Mouse (Mus musculus): ENCODE results near the gene Prdm1. TPM values are rescaled to one million over a fixed set of nuclear protein-coding genes. Genes with fewer than 3 reads are reported as not detected.
A peak's percentile ranks its signal among the peaks of the same experiment; 100 is the strongest.

Prdm1 gene
- polyA plus RNA-seq, 1 experiment, result 0.90 TPM

DNA sequence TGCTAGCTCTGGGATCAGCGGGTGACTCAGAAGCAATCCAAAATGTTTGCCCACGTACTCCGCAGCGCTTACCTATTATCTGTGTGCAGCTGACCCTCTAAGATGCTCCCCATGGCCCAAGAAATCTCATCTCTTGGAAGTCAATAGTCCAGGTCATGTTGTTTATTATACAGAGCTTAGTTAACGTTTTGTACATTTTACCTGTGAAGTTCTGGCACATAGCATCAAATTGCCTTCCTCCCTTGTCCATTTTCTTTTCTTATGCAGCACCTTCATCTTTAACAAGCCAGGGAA is 1.7 kb upstream of the Prdm1 start:
- no peak overlapping the region for H3K27ac ChIP-seq (ENCODE audit: control insufficient read depth, insufficient read depth, low read depth, low read length, poor library complexity)
- TF ChIP-seq CTCF (IDR thresholded peaks at IDR 0.05; ENCODE audit: control insufficient read depth, insufficient read depth, low read length), result no peak
- TF ChIP-seq POLR2A (IDR thresholded peaks at IDR 0.05; ENCODE audit: borderline replicate concordance, control insufficient read depth, low read depth, low read length), result no peak
- 17% methylated on average over 5 of the region's 5 CpGs for WGBS
- no peaks in the 10 kb centered on the region; the same call in 1 of the 2 replicates for H3K4me1 ChIP-seq (ENCODE audit: control insufficient read depth, insufficient read depth, low read length)
- H3K4me3 ChIP-seq (replicated peaks; ENCODE audit: control insufficient read depth, low read depth, low read length), result peak overlapping the region; percentile 76

DNA sequence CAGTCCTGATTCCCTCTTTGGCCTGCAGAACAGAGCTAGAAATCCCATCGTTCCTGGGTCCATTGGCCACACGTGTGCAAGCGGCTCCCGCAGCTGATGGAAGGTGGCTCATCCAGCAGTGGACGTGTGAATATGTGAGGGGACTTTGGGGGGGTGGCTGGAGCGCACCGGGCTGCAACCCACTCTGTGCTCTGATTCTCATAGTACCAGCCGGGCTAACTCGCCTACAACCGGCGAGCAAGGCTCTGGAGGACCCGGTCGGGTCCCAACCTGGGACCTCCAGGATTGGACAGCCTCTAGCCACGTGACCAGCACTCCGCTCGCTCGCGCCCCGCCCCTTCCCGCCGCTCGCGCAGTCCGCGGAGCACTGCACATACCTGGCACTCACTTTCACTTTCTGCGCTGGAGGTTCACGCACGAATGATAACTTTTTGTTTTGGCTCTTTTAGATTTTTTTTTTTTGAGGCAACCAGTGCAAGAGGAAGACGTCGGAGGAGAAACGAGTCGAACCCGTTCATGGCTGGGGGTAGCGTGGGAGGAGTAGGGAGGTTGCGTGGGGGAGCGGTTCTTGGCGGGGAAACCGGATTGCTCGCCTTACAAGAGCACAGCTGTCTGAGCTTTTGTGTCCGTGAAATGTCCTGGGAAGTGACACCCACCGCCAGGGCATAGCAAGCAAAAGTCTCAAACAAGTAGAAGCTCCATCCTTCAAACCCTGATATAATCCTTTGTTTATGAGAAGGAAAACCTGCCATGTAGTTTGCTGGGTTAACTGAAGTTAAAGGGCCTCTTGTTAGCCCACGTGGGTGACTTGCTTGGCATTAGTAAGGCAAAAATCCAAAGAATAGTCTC is 1.1 kb upstream of the Prdm1 start:
- TF ChIP-seq POLR2A (IDR thresholded peaks at IDR 0.05; ENCODE audit: borderline replicate concordance, control insufficient read depth, low read depth, low read length) (0 out of 2 replicates have a peak, but pooled peaks have one; percentile 41), CTCF (IDR thresholded peaks at IDR 0.05; ENCODE audit: control insufficient read depth, insufficient read depth, low read length) (no peak)
- H3K4me1 ChIP-seq (ENCODE audit: control insufficient read depth, insufficient read depth, low read length), result no peaks in the 10 kb centered on the region; the same call in 1 of the 2 replicates
- H3K4me3 ChIP-seq (replicated peaks; ENCODE audit: control insufficient read depth, low read depth, low read length), result peak overlapping the region; percentile 76
- peak overlapping the region; percentile 36 for H3K27ac ChIP-seq (ENCODE audit: control insufficient read depth, insufficient read depth, low read depth, low read length, poor library complexity)
- WGBS, result under 1% methylated on average over 42 of the region's 42 CpGs

- peak overlapping the region; percentile 41 for H3K4me3 ChIP-seq (replicated peaks; ENCODE audit: control insufficient read depth, low read depth, low read length)
- 2% methylated on average over 16 of the region's 16 CpGs for WGBS
- TF ChIP-seq CTCF (IDR thresholded peaks at IDR 0.05; ENCODE audit: control insufficient read depth, insufficient read depth, low read length) (no peak), POLR2A (IDR thresholded peaks at IDR 0.05; ENCODE audit: borderline replicate concordance, control insufficient read depth, low read depth, low read length) (no peak)
Observed at GRCm38 (mm10) chr10:44527651-44528050, 650 bp downstream of the Prdm1 start.

DNA sequence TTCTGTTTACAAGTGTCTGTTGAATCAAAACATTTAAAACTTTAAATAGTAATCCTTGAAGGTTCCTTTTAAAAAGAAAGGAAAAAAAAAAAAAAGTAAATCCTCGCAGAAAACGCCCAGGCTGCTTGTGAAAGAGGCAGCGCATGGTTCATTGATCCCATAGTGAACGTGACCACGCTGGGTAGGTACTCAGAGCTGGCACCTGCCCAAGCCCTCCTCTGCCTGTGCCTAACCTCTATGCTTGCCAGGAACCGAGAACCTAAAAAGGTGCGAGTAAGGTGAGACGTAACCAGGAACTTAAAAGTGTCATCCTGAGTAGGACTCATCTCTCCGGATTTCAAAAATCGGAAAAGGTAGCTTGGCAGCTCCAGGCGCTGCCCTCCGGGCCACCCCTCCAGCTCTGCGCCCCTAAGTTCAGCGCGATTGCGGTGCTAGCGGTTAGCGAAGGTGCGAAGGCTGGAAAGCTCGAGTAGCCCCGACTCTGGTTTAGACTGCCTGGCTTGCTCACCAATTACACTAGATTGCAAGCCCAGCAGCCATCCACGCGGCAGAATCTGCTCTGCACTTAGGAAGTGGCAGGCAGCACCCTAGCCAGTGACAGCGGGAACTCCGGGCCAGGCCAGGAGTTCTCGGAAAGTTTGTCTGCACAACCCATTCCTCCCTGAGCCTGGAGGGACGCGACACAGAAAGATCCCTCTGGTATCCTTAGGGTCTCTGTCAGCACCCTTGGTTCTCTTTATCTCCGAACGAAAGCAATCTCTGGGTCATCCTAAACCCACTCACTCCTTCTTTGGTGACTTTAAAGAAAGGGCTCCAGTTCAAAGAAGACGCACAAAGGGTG is 1.3 kb downstream of the Prdm1 start:
- WGBS, result 3% methylated on average over 31 of the region's 31 CpGs
- TF ChIP-seq POLR2A (IDR thresholded peaks at IDR 0.05; ENCODE audit: borderline replicate concordance, control insufficient read depth, low read depth, low read length) (no peak), CTCF (IDR thresholded peaks at IDR 0.05; ENCODE audit: control insufficient read depth, insufficient read depth, low read length) (no peak)
- peak overlapping the region; percentile 32 for H3K4me3 ChIP-seq (replicated peaks; ENCODE audit: control insufficient read depth, low read depth, low read length)
- no peak overlapping the region for H3K27ac ChIP-seq (ENCODE audit: control insufficient read depth, insufficient read depth, low read depth, low read length, poor library complexity)
- no peaks in the 10 kb centered on the region; the same call in 1 of the 2 replicates for H3K4me1 ChIP-seq (ENCODE audit: control insufficient read depth, insufficient read depth, low read length)

More at GRCm38 (mm10) chr10:44527651-44528050, 650 bp downstream of the Prdm1 start:
- no peaks in the 10 kb centered on the region; the same call in 1 of the 2 replicates for H3K4me1 ChIP-seq (ENCODE audit: control insufficient read depth, insufficient read depth, low read length)
- H3K27ac ChIP-seq (ENCODE audit: control insufficient read depth, insufficient read depth, low read depth, low read length, poor library complexity), result no peak overlapping the region

- 61% methylated on average over 6 of the region's 6 CpGs for WGBS
- Histone ChIP-seq H3K4me3 (replicated peaks; ENCODE audit: control insufficient read depth, low read depth, low read length) (no peak overlapping the region), H3K4me1 (ENCODE audit: control insufficient read depth, insufficient read depth, low read length) (no peaks in the 10 kb centered on the region), H3K27ac (ENCODE audit: control insufficient read depth, insufficient read depth, low read depth, low read length, poor library complexity) (no peak overlapping the region)
- TF ChIP-seq CTCF (IDR thresholded peaks at IDR 0.05; ENCODE audit: control insufficient read depth, insufficient read depth, low read length) (no peak), POLR2A (IDR thresholded peaks at IDR 0.05; ENCODE audit: borderline replicate concordance, control insufficient read depth, low read depth, low read length) (no peak)
Observed at GRCm38 (mm10) chr10:44520189-44520588, 8.1 kb downstream of the Prdm1 start.

- Histone ChIP-seq H3K27ac (ENCODE audit: control insufficient read depth, insufficient read depth, low read depth, low read length, poor library complexity) (no peak overlapping the region), H3K4me1 (ENCODE audit: control insufficient read depth, insufficient read depth, low read length) (no peaks in the 10 kb centered on the region), H3K4me3 (replicated peaks; ENCODE audit: control insufficient read depth, low read depth, low read length) (no peak overlapping the region)
- WGBS, result 80% methylated on average over 7 of the region's 7 CpGs
- TF ChIP-seq CTCF (IDR thresholded peaks at IDR 0.05; ENCODE audit: control insufficient read depth, insufficient read depth, low read length) (no peak), POLR2A (IDR thresholded peaks at IDR 0.05; ENCODE audit: borderline replicate concordance, control insufficient read depth, low read depth, low read length) (no peak)
Observed at GRCm38 (mm10) chr10:44518631-44519030, 9.7 kb downstream of the Prdm1 start.

GRCm38 (mm10) chr10:44513108-44513507 is 15.2 kb downstream of the Prdm1 start:
- TF ChIP-seq CTCF (IDR thresholded peaks at IDR 0.05; ENCODE audit: control insufficient read depth, insufficient read depth, low read length) (no peak), POLR2A (IDR thresholded peaks at IDR 0.05; ENCODE audit: borderline replicate concordance, control insufficient read depth, low read depth, low read length) (no peak)
- Histone ChIP-seq H3K4me3 (replicated peaks; ENCODE audit: control insufficient read depth, low read depth, low read length) (no peak overlapping the region), H3K4me1 (ENCODE audit: control insufficient read depth, insufficient read depth, low read length) (no peaks in the 10 kb centered on the region), H3K27ac (ENCODE audit: control insufficient read depth, insufficient read depth, low read depth, low read length, poor library complexity) (no peak overlapping the region)
- WGBS, result 87% methylated on average over 5 of the region's 5 CpGs

DNA sequence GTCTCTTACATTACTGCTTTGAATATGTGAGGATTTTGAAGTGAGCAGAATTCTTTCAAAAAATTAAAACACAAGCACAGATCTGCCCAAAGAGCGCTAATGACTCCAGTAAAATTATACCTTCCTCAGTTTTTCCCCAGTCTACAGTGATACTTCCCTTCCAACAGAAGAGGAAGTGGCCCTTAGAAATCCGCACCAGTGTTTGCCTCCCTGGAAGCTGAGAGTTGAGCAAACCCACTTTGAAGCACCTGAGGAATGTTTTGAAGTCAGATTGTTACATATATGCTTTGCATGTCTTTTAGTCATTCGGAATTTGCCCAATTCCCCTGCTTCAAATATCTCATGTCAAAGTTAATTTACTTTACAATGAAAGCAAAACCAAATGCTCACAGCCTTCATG is 17.3 kb downstream of the Prdm1 start:
- WGBS, result 57% methylated on average over 3 of the region's 3 CpGs
- no peak for TF ChIP-seq CTCF (IDR thresholded peaks at IDR 0.05; ENCODE audit: control insufficient read depth, insufficient read depth, low read length)
- no peak for TF ChIP-seq POLR2A (IDR thresholded peaks at IDR 0.05; ENCODE audit: borderline replicate concordance, control insufficient read depth, low read depth, low read length)
- Histone ChIP-seq H3K4me3 (replicated peaks; ENCODE audit: control insufficient read depth, low read depth, low read length) (no peak overlapping the region), H3K4me1 (ENCODE audit: control insufficient read depth, insufficient read depth, low read length) (no peaks in the 10 kb centered on the region), H3K27ac (ENCODE audit: control insufficient read depth, insufficient read depth, low read depth, low read length, poor library complexity) (no peak overlapping the region)
